Mouse (Mus musculus): Measurements from ENCODE around the gene Kank1.

Gene Kank1

GRCm38 (mm10) chr19:25405987-25406386 lies 169.2 kb downstream of the Kank1 start:
- 35% methylated on average over 6 of the region's 6 CpGs for WGBS

- WGBS: 10% methylated on average over 28 of the region's 28 CpGs
Observed at GRCm38 (mm10) chr19:25406481-25407184, 169.9 kb downstream of the Kank1 start.

GRCm38 (mm10) chr19:25407185-25407886 lies 170.6 kb downstream of the Kank1 start:
- WGBS: 33% methylated on average over 10 of the region's 10 CpGs

GRCm38 (mm10) chr19:25407887-25408236 lies 171.1 kb downstream of the Kank1 start:
- WGBS: 27% methylated on average over 6 of the region's 6 CpGs

GRCm38 (mm10) chr19:25409239-25409638 lies 172.5 kb downstream of the Kank1 start:
- 94% methylated on average over 9 of the region's 9 CpGs for WGBS

- WGBS: 47% methylated on average over 17 of the region's 17 CpGs
Observed at GRCm38 (mm10) chr19:25411353-25411752, 174.6 kb downstream of the Kank1 start.

- WGBS: 40% methylated on average over 5 of the region's 5 CpGs
Observed at GRCm38 (mm10) chr19:25415448-25415847, 178.7 kb downstream of the Kank1 start.

GRCm38 (mm10) chr19:25417671-25418070 lies 180.9 kb downstream of the Kank1 start:
- WGBS: 70% methylated on average over 3 of the region's 3 CpGs

GRCm38 (mm10) chr19:25419983-25420382 lies 183.2 kb downstream of the Kank1 start:
- WGBS: 50% methylated on average over 8 of the region's 8 CpGs

GRCm38 (mm10) chr19:25422096-25422495 lies 185.3 kb downstream of the Kank1 start:
- 87% methylated on average over 7 of the region's 7 CpGs for WGBS

- WGBS: 90% methylated on average over 5 of the region's 5 CpGs
Observed at GRCm38 (mm10) chr19:25423371-25423770, 186.6 kb downstream of the Kank1 start.

GRCm38 (mm10) chr19:25426431-25426830 lies 189.7 kb downstream of the Kank1 start:
- 91% methylated on average over 5 of the region's 5 CpGs for WGBS

GRCm38 (mm10) chr19:25427886-25428285 lies 191.1 kb downstream of the Kank1 start:
- WGBS: 95% methylated on average over 17 of the region's 17 CpGs

- 95% methylated on average over 13 of the region's 13 CpGs for WGBS
Observed at GRCm38 (mm10) chr19:25428338-25428962, 191.7 kb downstream of the Kank1 start.

- WGBS: 82% methylated on average over 9 of the region's 9 CpGs
Observed at GRCm38 (mm10) chr19:25431431-25431830, 194.7 kb downstream of the Kank1 start.

- 85% methylated on average over 7 of the region's 7 CpGs for WGBS
Observed at GRCm38 (mm10) chr19:25431909-25432308, 195.1 kb downstream of the Kank1 start.

GRCm38 (mm10) chr19:25433169-25433690 lies 196.5 kb downstream of the Kank1 start:
- 65% methylated on average over 7 of the region's 7 CpGs for WGBS

GRCm38 (mm10) chr19:25434345-25434744 lies 197.6 kb downstream of the Kank1 start:
- WGBS: 88% methylated on average over 7 of the region's 7 CpGs

GRCm38 (mm10) chr19:25434795-25435194 lies 198.0 kb downstream of the Kank1 start:
- WGBS: 81% methylated on average over 6 of the region's 6 CpGs

GRCm38 (mm10) chr19:25435412-25435811 lies 198.6 kb downstream of the Kank1 start:
- WGBS: 75% methylated on average over 5 of the region's 5 CpGs

GRCm38 (mm10) chr19:25436175-25436574 lies 199.4 kb downstream of the Kank1 start:
- 48% methylated on average over 4 of the region's 4 CpGs for WGBS

GRCm38 (mm10) chr19:25436789-25437650 lies 200.2 kb downstream of the Kank1 start:
- 85% methylated on average over 20 of the region's 20 CpGs for WGBS

Data from cerebral cortex, adult 2 months (tissue).